8 mouse cellular contexts compared by ENCODE assay signal in genomic region chr4:141545743-141546333, GRCm38 (mm10). TPM values are rescaled to one million over a fixed set of nuclear protein-coding genes. Genes with fewer than 3 reads are reported as not detected.
DNase-seq lines count a peak whose midpoint lies in the region; ATAC-seq and TF ChIP-seq lines count a peak whose summit lies in the region.

No protein-coding gene starts in this region.

- ATAC-seq in activated CD4-positive, CD25-positive, alpha-beta regulatory T cell, adult 4 months = peak; percentile 73
- ATAC-seq in inflammation-experienced regulatory T-cells, adult 6 months = peak; percentile 75
- ATAC-seq in megakaryocyte-erythroid progenitor cell, adult 5-6 weeks (replicated peaks; ENCODE audit: low FRiP score, low TSS enrichment, poor library complexity, severe bottlenecking) = peak; percentile 85

- TF ChIP-seq CTCF in cortical plate, adult 2 months (IDR thresholded peaks at IDR 0.05; ENCODE audit: extremely low read depth, insufficient read depth, low read length) = no peak

- H3K4me3 ChIP-seq in cortical plate, adult 2 months (ENCODE audit: insufficient read depth, low read length) = peak overlapping the region; percentile 91

- no peaks in the 10 kb centered on the region for H3K4me1 ChIP-seq in cortical plate, adult 2 months (ENCODE audit: control insufficient read depth, insufficient read depth, low read length)

- intact Hi-C loops in left cerebral cortex, postnatal 10 days (cut with DNase I) = no loop called here

- peak overlapping the region; percentile 100 for H3K27ac ChIP-seq in cortical plate, adult 2 months (ENCODE audit: insufficient read depth, low read length)

- peak; percentile 99 for DNase-seq in gastrocnemius, postnatal 10 days
- peak; percentile 98 to 100 for DNase-seq in left cerebral cortex, postnatal 10 days (ENCODE audit: extremely low spot score in 1 of 2, low spot score in 2 of 2)
- peak; percentile 99 for DNase-seq in right cerebral cortex, postnatal 25 days
- peak; percentile 99 for DNase-seq in urinary bladder, postnatal 4 days (ENCODE audit: low spot score in 2 of 2)

- peak; percentile 86 for TF ChIP-seq POLR2A in cortical plate, adult 2 months (IDR thresholded peaks at IDR 0.05; ENCODE audit: extremely low read depth, insufficient read depth, low read length)

RNA-seq across cellular contexts. Expression of gene Spen, which starts 7.4 kb away (rescaled TPM):
- 10 to 100 TPM in 1 of 2 experiments, 1 to 10 TPM in 1; 9.3 to 15.9 TPM for polyA plus RNA-seq in activated CD4-positive, CD25-positive, alpha-beta regulatory T cell, adult 4 months (2017; shearing (Covaris generic))
- polyA plus RNA-seq in cortical plate, adult 2 months (2012; rRNA removed) = 12.4 and 13.0 TPM in 2 replicates
- 10 to 100 TPM; 23.4 to 30.9 TPM for total RNA-seq in gastrocnemius, postnatal 10 days (2021)
- 10 to 100 TPM in 2 of 3 experiments, 1 to 10 TPM in 1; 8.6 to 17.1 (median 14.3) TPM for polyA plus RNA-seq in inflammation-experienced regulatory T-cells, adult 6 months (2017; shearing (Covaris generic))
- total RNA-seq in left cerebral cortex, postnatal 10 days (2021) = 10 to 100 TPM; 56.8 to 59.9 TPM
- 64.2 and 81.5 TPM in 2 replicates for total RNA-seq in megakaryocyte-erythroid progenitor cell, adult 5-6 weeks (2014; fragmentation: Nextera tagmentation)
- 21.1 and 40.5 TPM in 2 replicates for total RNA-seq in megakaryocyte-erythroid progenitor cell, adult 5-6 weeks (2017)

Comparison
In these comparisons a context has a peak if more than half of its experiments do, and no peak if none do; other contexts are left out.
1. Peak in every context shown above with its lines: DNase-seq, ATAC-seq, H3K4me3 ChIP-seq and H3K27ac ChIP-seq.